Mouse (Mus musculus) skeletal muscle tissue, adult 2 months (tissue): ENCODE data around the gene Srebf2.
A peak's percentile ranks its signal among the peaks of the same experiment; 100 is the strongest.

ENCODE experiments used
- DNase-seq: peaks from one replicate; pipeline ENCODE4 v3.0.0-alpha.2; 2012; ENCODE audit warnings: low read depth, low spot score

The Srebf2 gene

GRCm38 (mm10) chr15:82182311-82182710 lies 35.3 kb downstream of the Srebf2 start:
- DNase-seq = no peak

GRCm38 (mm10) chr15:82183596-82183995 lies 36.6 kb downstream of the Srebf2 start:
- DNase-seq = no peak

- DNase-seq = no peak
Measured at GRCm38 (mm10) chr15:82184183-82184582, 37.2 kb downstream of the Srebf2 start.

- DNase-seq = no peak
Measured at GRCm38 (mm10) chr15:82184656-82185055, 37.7 kb downstream of the Srebf2 start.

GRCm38 (mm10) chr15:82185062-82185783 lies 38.2 kb downstream of the Srebf2 start:
- no peak for DNase-seq

- no peak for DNase-seq
Measured at GRCm38 (mm10) chr15:82186131-82186530, 39.1 kb downstream of the Srebf2 start.

- DNase-seq = no peak
Measured at GRCm38 (mm10) chr15:82186931-82187330, 40.0 kb downstream of the Srebf2 start.

- DNase-seq = no peak
Measured at GRCm38 (mm10) chr15:82187401-82187800, 40.4 kb downstream of the Srebf2 start.

GRCm38 (mm10) chr15:82187924-82188323 lies 40.9 kb downstream of the Srebf2 start:
- DNase-seq = no peak

- peak; percentile 48 for DNase-seq
Measured at GRCm38 (mm10) chr15:82188481-82189240, 41.7 kb downstream of the Srebf2 start.

- no peak for DNase-seq
Measured at GRCm38 (mm10) chr15:82192617-82193016, 45.6 kb downstream of the Srebf2 start.

- DNase-seq = no peak
Measured at GRCm38 (mm10) chr15:82196300-82196699, 49.3 kb downstream of the Srebf2 start.

GRCm38 (mm10) chr15:82197246-82197750 lies 50.3 kb downstream of the Srebf2 start:
- no peak for DNase-seq

- no peak for DNase-seq
Measured at GRCm38 (mm10) chr15:82197937-82198336, 51.0 kb downstream of the Srebf2 start.

GRCm38 (mm10) chr15:82198342-82198741 lies 51.4 kb downstream of the Srebf2 start:
- no peak for DNase-seq

- DNase-seq = no peak
Measured at GRCm38 (mm10) chr15:82199546-82199945, 52.6 kb downstream of the Srebf2 start.

- DNase-seq = no peak
Measured at GRCm38 (mm10) chr15:82202086-82202485, 55.1 kb downstream of the Srebf2 start.

GRCm38 (mm10) chr15:82203090-82203489 lies 56.1 kb downstream of the Srebf2 start:
- no peak for DNase-seq

- no peak for DNase-seq
Measured at GRCm38 (mm10) chr15:82203611-82204351, 56.8 kb downstream of the Srebf2 start.

- no peak for DNase-seq
Measured at GRCm38 (mm10) chr15:82204680-82205371, 57.8 kb downstream of the Srebf2 start.

- peak; percentile 72 for DNase-seq
Measured at GRCm38 (mm10) chr15:82206365-82207104, 59.6 kb downstream of the Srebf2 start.
